Mouse (Mus musculus): Measurements from ENCODE around the gene Eif1.
"Not testable (repeated sequence)": the region's sequence is repeated elsewhere in the genome, so short reads cannot be mapped to it uniquely, and the experiment has no call there.

Eif1 gene

GRCm38 (mm10) chr11:100312096-100312679 lies 7.5 kb upstream of the Eif1 start:
- no peak for DNase-seq (ENCODE audit: low spot score)

DNA sequence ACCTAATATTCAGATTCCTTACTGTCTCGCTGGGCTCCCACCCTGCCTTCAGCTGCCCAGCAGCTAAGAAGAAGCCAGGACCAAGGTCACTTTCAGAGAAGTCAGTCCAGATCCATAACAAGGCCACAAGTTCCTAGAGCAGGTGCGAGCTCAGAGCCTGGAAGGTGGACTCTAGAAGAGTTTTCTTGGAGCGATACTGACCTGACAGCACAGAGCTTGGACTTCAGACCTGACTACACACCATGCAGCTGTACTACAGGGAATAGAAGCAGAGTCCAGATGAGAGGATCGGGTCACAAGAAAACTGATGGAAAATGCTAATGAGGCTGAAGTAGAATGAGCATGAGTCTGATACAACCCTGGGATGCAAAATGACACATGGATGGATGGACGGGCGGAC lies 6.3 kb upstream of the Eif1 start:
- DNase-seq (ENCODE audit: low spot score): no peak

- DNase-seq (ENCODE audit: low spot score): no peak
Measured at GRCm38 (mm10) chr11:100315439-100315838, 4.2 kb upstream of the Eif1 start.

GRCm38 (mm10) chr11:100317826-100318380 lies 1.8 kb upstream of the Eif1 start:
- no peak for DNase-seq (ENCODE audit: low spot score)

- DNase-seq (ENCODE audit: low spot score): no peak
Measured at GRCm38 (mm10) chr11:100318529-100319451, 895 bp upstream of the Eif1 start.

DNA sequence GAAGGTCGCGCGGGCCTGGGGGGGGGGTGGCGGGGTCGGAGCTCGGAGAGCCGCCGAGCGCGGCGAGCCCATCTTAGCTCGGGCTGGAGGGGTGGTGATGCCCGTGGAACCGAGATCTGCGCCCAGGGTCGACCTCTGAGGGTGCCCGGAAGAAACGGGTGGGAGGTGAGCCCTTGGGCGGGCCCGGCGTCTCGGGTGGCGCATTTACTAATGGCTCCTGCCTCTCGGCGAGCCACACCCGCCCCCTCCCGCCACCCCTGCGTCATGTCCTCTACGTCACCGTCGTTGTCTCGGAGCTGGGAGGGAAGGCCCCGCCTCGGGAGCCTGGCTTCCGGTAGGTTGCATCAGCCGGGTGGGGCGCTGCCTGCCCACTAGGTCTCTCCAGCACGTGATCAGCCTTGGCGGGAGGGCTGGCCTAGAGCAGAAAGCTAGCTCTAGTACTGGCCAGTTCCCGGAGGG lies 516 bp downstream of the Eif1 start:
- DNase-seq (ENCODE audit: low spot score): peak; percentile 97

DNA sequence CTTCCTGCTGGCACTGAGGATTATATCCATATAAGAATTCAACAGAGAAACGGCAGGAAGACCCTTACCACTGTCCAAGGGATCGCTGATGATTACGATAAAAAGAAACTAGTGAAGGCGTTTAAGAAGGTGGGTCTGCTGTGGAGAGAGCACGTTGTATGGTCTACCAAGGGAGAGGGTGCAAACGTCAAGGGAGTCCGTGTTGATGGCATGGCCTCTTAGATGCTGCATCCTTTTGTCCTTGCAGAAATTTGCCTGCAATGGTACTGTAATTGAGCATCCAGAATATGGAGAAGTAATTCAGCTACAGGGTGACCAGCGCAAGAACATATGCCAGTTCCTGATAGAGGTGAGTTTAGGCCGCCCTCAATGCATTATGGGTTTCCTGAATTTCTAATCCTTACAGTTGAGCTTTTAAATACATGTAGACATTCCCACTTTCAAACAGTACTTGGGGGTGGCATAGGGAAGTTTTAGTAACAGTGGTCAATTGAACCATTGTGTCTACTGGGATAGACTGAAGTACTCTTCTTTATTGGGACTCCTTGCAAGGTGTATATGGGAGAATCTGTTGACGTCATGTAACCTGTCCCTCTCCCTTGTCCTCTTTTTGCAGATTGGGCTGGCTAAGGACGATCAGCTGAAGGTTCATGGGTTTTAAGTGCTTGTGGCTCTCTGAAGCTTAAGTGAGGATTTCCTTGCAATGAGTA lies 1.2 kb downstream of the Eif1 start:
- DNase-seq (ENCODE audit: low spot score): not testable (repeated sequence)

DNA sequence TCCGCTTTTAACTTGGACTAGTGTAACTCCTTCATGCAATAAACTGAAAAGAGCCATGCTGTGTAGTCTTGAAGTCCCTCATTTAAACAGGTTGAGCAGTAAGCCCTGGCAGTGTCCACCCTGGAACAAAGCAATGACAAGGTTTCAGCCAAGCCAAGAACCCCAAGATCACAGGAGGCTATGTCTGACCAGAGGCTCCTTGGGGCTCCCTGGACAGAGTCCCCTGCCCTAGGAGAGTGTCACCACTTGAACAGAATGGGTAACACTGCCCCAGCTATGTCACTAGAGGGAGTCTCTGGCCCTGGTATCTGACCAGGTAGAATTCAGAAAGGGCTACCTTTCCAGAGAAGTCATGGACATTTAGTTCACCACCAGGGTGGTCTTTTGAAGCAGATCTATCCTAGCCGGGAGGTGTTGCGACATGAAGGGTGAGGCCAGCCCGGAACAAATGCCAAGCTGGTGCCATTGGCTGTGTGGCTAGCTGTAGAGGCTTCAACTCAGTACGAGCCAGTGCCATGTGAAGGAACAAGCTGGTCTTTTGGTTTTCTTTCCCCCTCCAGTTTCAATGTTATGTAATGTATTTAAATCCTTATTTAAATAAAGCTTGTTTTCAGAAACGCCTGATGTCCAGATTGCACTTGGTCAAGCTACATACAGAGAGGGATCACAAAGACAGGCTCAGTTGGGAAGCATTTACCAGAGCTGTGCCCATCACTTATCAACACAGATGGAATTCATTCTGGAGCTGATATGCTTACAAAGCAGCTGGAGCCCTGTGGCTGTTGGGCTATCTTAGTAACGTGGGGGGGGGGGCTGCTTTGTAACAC lies 2.0 kb downstream of the Eif1 start:
- peak; percentile 32 for DNase-seq (ENCODE audit: low spot score)

DNA sequence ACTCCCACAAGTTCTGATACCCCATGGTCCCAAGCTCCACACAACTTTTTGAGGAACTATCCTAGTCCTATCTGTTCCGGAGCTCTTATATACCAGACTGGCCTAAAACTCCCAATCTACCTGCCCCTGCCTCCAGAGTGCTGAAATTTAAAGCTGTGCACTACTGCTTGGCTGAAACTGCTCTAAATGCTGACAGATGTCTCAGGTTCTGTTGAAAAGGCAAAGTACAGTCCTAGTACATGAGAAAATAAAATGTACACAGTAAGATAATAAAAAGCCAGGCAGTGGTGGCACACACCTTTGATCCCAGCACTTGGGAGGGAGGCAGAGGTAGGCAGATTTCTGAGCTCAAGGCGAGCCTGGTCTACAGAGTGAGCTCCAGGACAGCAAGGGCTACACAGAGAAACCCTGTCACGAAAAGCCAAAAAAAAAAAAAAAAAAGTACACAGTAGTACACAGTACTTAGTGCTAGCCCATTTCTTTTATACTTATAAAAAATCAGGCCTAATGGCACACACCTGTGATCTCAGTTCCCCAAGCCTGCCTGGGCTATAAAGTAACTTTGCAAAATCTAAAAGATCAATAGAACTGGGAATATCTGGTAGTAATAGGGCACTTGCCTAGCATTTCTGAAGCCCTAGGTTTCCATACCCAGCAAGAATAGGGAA lies 3.0 kb downstream of the Eif1 start:
- peak; percentile 28 for DNase-seq (ENCODE audit: low spot score)

GRCm38 (mm10) chr11:100323578-100323977 lies 3.9 kb downstream of the Eif1 start:
- peak; percentile 85 for DNase-seq (ENCODE audit: low spot score)

DNA sequence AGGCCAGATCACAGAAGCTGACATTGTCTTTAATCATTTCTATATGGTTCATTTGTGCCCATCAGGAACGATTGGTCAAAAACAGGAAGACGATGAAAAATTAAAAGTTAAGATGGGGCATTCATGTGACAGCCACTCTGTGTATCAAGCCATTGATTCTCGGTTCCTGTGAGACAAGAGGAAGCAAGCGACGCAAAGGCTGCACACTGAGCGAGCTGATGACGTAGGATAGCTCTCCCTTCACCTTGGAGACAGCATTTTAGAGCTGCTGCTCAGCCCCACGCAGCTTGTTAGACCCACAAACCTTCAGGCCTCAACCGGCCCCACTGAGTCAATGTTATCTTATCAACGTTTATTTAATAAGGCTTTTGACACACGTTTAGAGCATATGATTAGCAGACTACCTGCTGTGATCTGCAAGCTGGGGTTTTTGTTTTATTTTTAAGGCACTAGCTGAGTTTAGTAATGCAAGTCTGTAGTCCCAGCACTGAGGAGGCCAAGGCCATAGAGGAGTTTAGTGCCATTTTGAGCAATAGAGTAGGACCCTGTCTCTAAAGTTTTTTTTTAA lies 5.5 kb downstream of the Eif1 start:
- no peak for DNase-seq (ENCODE audit: low spot score)

- peak; percentile 63 for DNase-seq (ENCODE audit: low spot score)
Measured at GRCm38 (mm10) chr11:100327316-100327715, 7.6 kb downstream of the Eif1 start.

GRCm38 (mm10) chr11:100327761-100328160 lies 8.1 kb downstream of the Eif1 start:
- DNase-seq (ENCODE audit: low spot score): peak; percentile 31

DNA sequence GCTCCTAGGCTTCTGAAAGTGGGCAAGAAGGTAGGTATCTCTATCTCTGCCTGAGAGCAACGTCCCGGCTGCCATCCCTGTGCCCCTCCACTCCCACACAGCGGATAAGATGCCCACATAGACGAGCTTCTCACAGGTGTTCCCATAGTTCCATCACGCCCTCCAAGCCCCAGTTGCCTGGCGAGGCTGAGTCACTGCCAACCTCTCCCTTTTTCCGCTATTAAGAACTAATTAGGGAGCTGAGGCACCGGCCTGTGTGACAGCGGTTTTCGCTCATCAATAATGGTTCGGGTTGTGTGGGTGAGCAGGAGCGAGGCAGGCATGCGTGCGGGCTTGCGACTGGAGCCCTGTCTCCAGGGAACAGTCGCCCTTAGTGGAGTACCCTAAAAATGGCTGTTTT lies 10.6 kb downstream of the Eif1 start:
- peak; percentile 50 for DNase-seq (ENCODE audit: low spot score)

- DNase-seq (ENCODE audit: low spot score): not testable (repeated sequence)
Measured at GRCm38 (mm10) chr11:100330816-100331375, 11.2 kb downstream of the Eif1 start.

- peak; percentile 66 for DNase-seq (ENCODE audit: low spot score)
Measured at GRCm38 (mm10) chr11:100332766-100333515, 13.3 kb downstream of the Eif1 start.

DNA sequence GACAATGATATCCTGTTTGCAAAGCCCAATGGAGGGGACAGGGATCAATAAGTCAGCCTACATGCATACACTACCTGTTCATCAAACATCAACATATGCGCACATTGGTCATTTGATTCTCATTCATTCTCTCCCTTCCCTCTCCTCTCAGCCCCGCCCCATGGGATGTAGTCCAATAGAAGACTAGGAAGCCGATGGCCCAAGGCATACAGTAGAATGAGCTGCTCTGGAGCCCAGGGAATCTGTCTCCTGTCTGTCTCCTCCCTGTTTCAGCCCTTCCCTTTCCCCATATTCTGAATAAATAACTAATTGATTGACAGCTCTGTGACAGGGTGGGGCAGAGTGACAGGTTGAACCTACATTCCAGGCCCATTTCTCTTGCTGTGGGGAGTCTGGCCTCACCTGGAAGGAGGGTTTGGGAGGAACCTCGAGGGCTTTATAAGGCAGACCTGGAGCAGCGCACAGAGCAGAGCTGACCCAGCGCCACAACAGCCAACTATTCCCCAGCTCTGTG lies 14.3 kb downstream of the Eif1 start, which contains the start of gene Gast:
Gene Gast (plus strand): TSS at position 464 of the 514 bp plus-strand sequence.
- DNase-seq (ENCODE audit: low spot score): no peak

- no peak for DNase-seq (ENCODE audit: low spot score)
Measured at GRCm38 (mm10) chr11:100335731-100336130, 16.0 kb downstream of the Eif1 start.

- no peak for DNase-seq (ENCODE audit: low spot score)
Measured at GRCm38 (mm10) chr11:100344269-100344668, 24.6 kb downstream of the Eif1 start.

Measured in MN1 (cell line).